Comparison of ENCODE assay signal across 8 mouse cellular contexts in genomic region chr14:34200738-34201230, GRCm38 (mm10). TPM values are rescaled to one million over a fixed set of nuclear protein-coding genes. Genes with fewer than 3 reads are reported as not detected.
DNase-seq lines count a peak whose midpoint lies in the region; ATAC-seq and TF ChIP-seq lines count a peak whose summit lies in the region.

No protein-coding gene starts in this region.

- no peaks in the 10 kb centered on the region for H3K9me3 ChIP-seq in CH12.LX (replicated peaks; ENCODE audit: low read length)
- no peaks in the 10 kb centered on the region for H3K9me3 ChIP-seq in limb, embryonic 15.5 days

- TF ChIP-seq RAD21 in CH12.LX (IDR thresholded peaks at IDR 0.05; ENCODE audit: low read depth, low read length) = no peak

- H3K27me3 ChIP-seq in CH12.LX (replicated peaks) (peaks cover 30% of the 10 kb centered on the region), myocyte (ENCODE audit: control insufficient read depth, insufficient read depth, insufficient read length) (peaks cover 18% of the 10 kb centered on the region)
- peaks cover 7% of the 10 kb centered on the region; the same call in 1 of the 2 replicates for H3K27me3 ChIP-seq in limb, embryonic 15.5 days

- H3K4me1 ChIP-seq in CH12.LX (ENCODE audit: control insufficient read depth in 1 of 2, insufficient read depth in 2 of 2) = peaks cover 0 to 28% of the 10 kb centered on the region in 2 experiments; a peak in 2 of 4 replicates
- no peaks in the 10 kb centered on the region for H3K4me1 ChIP-seq in cortical plate, adult 2 months (ENCODE audit: control insufficient read depth, insufficient read depth, low read length)
- H3K4me1 ChIP-seq in limb, embryonic 15.5 days = peaks cover 29% of the 10 kb centered on the region

- TF ChIP-seq EP300 in CH12.LX (IDR thresholded peaks at IDR 0.05; ENCODE audit: low read length) = no peak

- H3K79me2 ChIP-seq in CH12.LX (replicated peaks; ENCODE audit: control insufficient read depth, extremely low read depth, insufficient read depth, poor library complexity, severe bottlenecking) = no peaks in the 10 kb centered on the region
- H3K79me2 ChIP-seq in myocyte (ENCODE audit: control insufficient read depth, insufficient read depth) = no peaks in the 10 kb centered on the region

- 4% methylated on average over 19 of the region's 19 CpGs for WGBS in limb, embryonic 15.5 days

- H3K4me2 ChIP-seq in CH12.LX (ENCODE audit: insufficient read depth, low read depth, poor library complexity, severe bottlenecking) = peak overlapping the region; percentile 27; the same call in 1 of the 2 replicates
- peak overlapping the region; percentile 93 for H3K4me2 ChIP-seq in limb, embryonic 15.5 days
- H3K4me2 ChIP-seq in myocyte (ENCODE audit: low read depth) = peak overlapping the region; percentile 50

- peak overlapping the region in 1 of 3 experiments; percentile 57 for H3K4me3 ChIP-seq in CH12.LX (replicated peaks in 1 of 3; ENCODE audit: low read depth in 2 of 3, low read length in 2 of 3, poor library complexity in 1 of 3)
- H3K4me3 ChIP-seq in cortical plate, adult 2 months (ENCODE audit: insufficient read depth, low read length) = peak overlapping the region; percentile 51
- H3K4me3 ChIP-seq in limb, embryonic 15.5 days = peak overlapping the region; percentile 66
- H3K4me3 ChIP-seq in myocyte = no peak overlapping the region

- in situ Hi-C loops in CH12.LX (cut with MboI; ENCODE audit: low pct_ligation_motif_present, low pct_unique_long_range_greater_than_20kb, low sequenced_read_pairs) = no loop called here

- dilution Hi-C loops in CH12.LX (cut with MboI; ENCODE audit: extremely low pct_ligation_motif_present, extremely low pct_unique_long_range_greater_than_20kb, low sequenced_read_pairs) = no loop called here

- H3K9ac ChIP-seq in CH12.LX (ENCODE audit: insufficient read depth, low read depth) = no peak overlapping the region
- H3K9ac ChIP-seq in limb, embryonic 15.5 days = peak overlapping the region; percentile 57

- DNase-seq in adrenal gland, postnatal 10 days = peak; percentile 45
- DNase-seq in adrenal gland, adult 8-10 months = no peak
- DNase-seq in CH12.LX (ENCODE audit: extremely low read depth) = no peak
- DNase-seq in T-cell, adult 2 months (ENCODE audit: low spot score) = no peak

- TF ChIP-seq CTCF in CH12.LX (conservative IDR thresholded peaks at IDR 0.05 in 1 of 2, IDR thresholded peaks at IDR 0.05 in 1 of 2; ENCODE audit: low read depth in 2 of 2, low read length in 2 of 2) = no peak
- TF ChIP-seq CTCF in cortical plate, adult 2 months (IDR thresholded peaks at IDR 0.05; ENCODE audit: extremely low read depth, insufficient read depth, low read length) = no peak

- H3K27ac ChIP-seq in CH12.LX (ENCODE audit: insufficient read depth, low read depth) = no peak overlapping the region
- no peak overlapping the region for H3K27ac ChIP-seq in cortical plate, adult 2 months (ENCODE audit: insufficient read depth, low read length)
- 0 out of 2 replicates have a peak overlapping the region, but pooled peaks have one; percentile 27 for H3K27ac ChIP-seq in limb, embryonic 15.5 days

- peak; percentile 18 to 29 for ATAC-seq in hematopoietic stem cell, adult 5-6 weeks (replicated peaks in 1 of 2; ENCODE audit: insufficient read depth in 1 of 2, low FRiP score in 2 of 2, low TSS enrichment in 1 of 2, low read depth in 1 of 2, poor library complexity in 2 of 2, severe bottlenecking in 2 of 2)
- no peak for ATAC-seq in limb, embryonic 15.5 days (ENCODE audit: insufficient number of reproducible peaks, low FRiP score, low TSS enrichment, low read depth)

- no peak overlapping the region for H3ac ChIP-seq in myocyte (ENCODE audit: control insufficient read depth, insufficient read length)

- no peak for TF ChIP-seq POLR2A in CH12.LX (IDR thresholded peaks at IDR 0.05; ENCODE audit: low read depth, low read length)
- no peak for TF ChIP-seq POLR2A in cortical plate, adult 2 months (IDR thresholded peaks at IDR 0.05; ENCODE audit: extremely low read depth, insufficient read depth, low read length)
- TF ChIP-seq POLR2A in myocyte (IDR thresholded peaks at IDR 0.05; ENCODE audit: insufficient read length, low read depth) = no peak

- H3K36me3 ChIP-seq in CH12.LX (replicated peaks in 1 of 2; ENCODE audit: control insufficient read depth in 1 of 2, insufficient read depth in 1 of 2, low read length in 1 of 2) (no peaks in the 10 kb centered on the region), myocyte (ENCODE audit: control insufficient read depth, insufficient read depth) (no peaks in the 10 kb centered on the region)
- no peaks in the 10 kb centered on the region for H3K36me3 ChIP-seq in limb, embryonic 15.5 days

TF ChIP-seq in CH12.LX, 34 proteins besides CTCF, POLR2A, EP300 and RAD21 (continues in another document):
- TF ChIP-seq BHLHE40 (IDR thresholded peaks at IDR 0.05; ENCODE audit: low read depth, low read length) (no peak), HCFC1 (IDR thresholded peaks at IDR 0.05; ENCODE audit: low read depth, low read length) (no peak), E2F4 (IDR thresholded peaks at IDR 0.05; ENCODE audit: insufficient replicate concordance, low read depth, low read length) (no peak), UBTF (IDR thresholded peaks at IDR 0.05; ENCODE audit: low read depth, low read length) (no peak), ZC3H11A (IDR thresholded peaks at IDR 0.05; ENCODE audit: low read depth, low read length) (no peak), ZKSCAN1 (IDR thresholded peaks at IDR 0.05; ENCODE audit: borderline replicate concordance, low read depth, low read length) (no peak), MAX (IDR thresholded peaks at IDR 0.05; ENCODE audit: low read length) (no peak), GABPA (IDR thresholded peaks at IDR 0.05; ENCODE audit: insufficient replicate concordance, low read depth, low read length) (no peak), MEF2A (IDR thresholded peaks at IDR 0.05; ENCODE audit: borderline replicate concordance, low read depth, low read length) (no peak), IRF4 (IDR thresholded peaks at IDR 0.05; ENCODE audit: low read depth, low read length) (no peak), SIN3A (IDR thresholded peaks at IDR 0.05; ENCODE audit: low read length) (no peak), POLR2AphosphoS2 (IDR thresholded peaks at IDR 0.05; ENCODE audit: low read depth, low read length) (no peak), MXI1 (IDR thresholded peaks at IDR 0.05; ENCODE audit: low read depth, low read length) (no peak), MAFK (IDR thresholded peaks at IDR 0.05; ENCODE audit: insufficient replicate concordance, low read length) (no peak)

TF ChIP-seq in myocyte, 11 proteins besides CTCF, POLR2A, EP300 and RAD21:
- TF ChIP-seq MYOD1 (IDR thresholded peaks at IDR 0.05; ENCODE audit: control insufficient read depth in 1 of 3, insufficient read length in 2 of 3, low read depth in 2 of 3) = no peak
- no peak for TF ChIP-seq TCF3 (IDR thresholded peaks at IDR 0.05; ENCODE audit: insufficient read length, low read depth)
- no peak for TF ChIP-seq SRF (IDR thresholded peaks at IDR 0.05; ENCODE audit: control insufficient read depth, insufficient read length, low read depth)
- no peak for TF ChIP-seq REST (IDR thresholded peaks at IDR 0.05; ENCODE audit: insufficient read depth, insufficient read length)
- TF ChIP-seq POLR2AphosphoS2 (IDR thresholded peaks at IDR 0.05; ENCODE audit: insufficient read length, low read depth) = no peak
TF ChIP-seq in myocyte: peak in this region for 0.

RNA-seq across cellular contexts. Expression of gene Gprin2, which starts 0.7 kb away (rescaled TPM):
- total RNA-seq in adrenal gland, postnatal 10 days (2021) = 1 to 10 TPM in 1 of 2 experiments, under 1 TPM in 1; 0.36 to 1.4 TPM
- 1 to 10 TPM; 3.6 to 7.1 (median 4.7) TPM for total RNA-seq in adrenal gland, adult 8-10 months (2022)
- total RNA-seq in CH12.LX (2012; rRNA removed) = 0.21 and 0.80 TPM in 2 replicates
- total RNA-seq in CH12.LX (2014; rRNA removed) = 0.01 and 0.04 TPM in 2 replicates
- 0.05 and 0.16 TPM in 2 replicates for polyA plus RNA-seq in CH12.LX (2012; ENCODE audit: insufficient read length, low read depth)
- polyA plus RNA-seq in cortical plate, adult 2 months (2012; rRNA removed) = 0.44 and 0.51 TPM in 2 replicates
- 0.10 and 0.25 TPM in 2 replicates for total RNA-seq in hematopoietic stem cell, adult 5-6 weeks (2017)
- 2.8 and 3.4 TPM in 2 replicates for polyA plus RNA-seq in limb, embryonic 15.5 days (2015; fragmentation: Nextera tagmentation; extraction: Ambion mirVana)
- polyA plus RNA-seq in myocyte (2012; fragmentation: generic; extraction: Trizol) = 0.01 TPM

RNA-seq across cellular contexts. Expression of gene Syt15, which starts 18.6 kb away (rescaled TPM):
- 1 to 10 TPM; 1.3 to 1.4 TPM for total RNA-seq in adrenal gland, postnatal 10 days (2021)
- total RNA-seq in adrenal gland, adult 8-10 months (2022) = under 1 TPM; 0.15 to 0.38 (median 0.30) TPM
- total RNA-seq in CH12.LX (2012; rRNA removed) (not detected in 2 replicates), CH12.LX (2014; rRNA removed) (not detected in 2 replicates)
- polyA plus RNA-seq in CH12.LX (2012; ENCODE audit: insufficient read length, low read depth) (0.10 TPM in 1 of 2 replicates, not detected in the other), myocyte (2012; fragmentation: generic; extraction: Trizol) (not detected)
- polyA plus RNA-seq in cortical plate, adult 2 months (2012; rRNA removed) = 1.2 TPM in 2 replicates
- not detected in 2 replicates for total RNA-seq in hematopoietic stem cell, adult 5-6 weeks (2017)
- polyA plus RNA-seq in limb, embryonic 15.5 days (2015; fragmentation: Nextera tagmentation; extraction: Ambion mirVana) = 0.82 and 1.3 TPM in 2 replicates

RNA-seq across cellular contexts. Expression of gene Npy4r, which starts 48.5 kb away (rescaled TPM):
- under 1 TPM; 0.27 to 0.30 TPM for total RNA-seq in adrenal gland, postnatal 10 days (2021)
- under 1 TPM in 1 of 4 experiments, not detected in 3; 0.07 TPM for total RNA-seq in adrenal gland, adult 8-10 months (2022)
- total RNA-seq in CH12.LX (2012; rRNA removed) = 0.04 TPM in 2 replicates
- total RNA-seq in CH12.LX (2014; rRNA removed) = not detected in 2 replicates
- not detected in 2 replicates for polyA plus RNA-seq in CH12.LX (2012; ENCODE audit: insufficient read length, low read depth)
- not detected in 2 replicates for polyA plus RNA-seq in cortical plate, adult 2 months (2012; rRNA removed)
- not detected in 2 replicates for total RNA-seq in hematopoietic stem cell, adult 5-6 weeks (2017)
- polyA plus RNA-seq in limb, embryonic 15.5 days (2015; fragmentation: Nextera tagmentation; extraction: Ambion mirVana) = 0.09 TPM in 1 of 2 replicates, not detected in the other
- 0.34 TPM for polyA plus RNA-seq in myocyte (2012; fragmentation: generic; extraction: Trizol)

Comparison
In these comparisons a context has a peak if more than half of its experiments do, and no peak if none do; other contexts are left out.
1. H3K4me2 ChIP-seq: peak in every context shown above with its lines; median percentile 93 in limb, embryonic 15.5 days; 50 in myocyte; 27 in CH12.LX.